Mouse (Mus musculus): Measurements from ENCODE around the gene Ank3.

GRCm38 (mm10) chr10:69617537-69618112 lies 219.1 kb downstream of the Ank3 start:
- no peak for TF ChIP-seq CTCF (IDR thresholded peaks at IDR 0.05; ENCODE audit: low read depth)
- TF ChIP-seq EP300 (IDR thresholded peaks at IDR 0.05; ENCODE audit: low read depth): 0 out of 2 replicates have a peak, but pooled peaks have one; percentile 19
